Mouse (Mus musculus): ENCODE measurements around the gene Hs2st1. TPM values are rescaled to one million over a fixed set of nuclear protein-coding genes. Genes with fewer than 3 reads are reported as not detected.

Hs2st1 gene
- 10 to 100 TPM in 1 of 2 experiments, 1 to 10 TPM in 1; 9.0 to 10.9 TPM for polyA plus RNA-seq (2017; shearing (Covaris generic))

GRCm38 (mm10) chr3:144570047-144570815 is at the start of gene Hs2st1, which contains the start of gene Selenof:
Hs2st1 (minus strand) TSS chr3:144570181.
Selenof (plus strand) TSS chr3:144570304.

Other genes starting within 250 kb of the Hs2st1 start
- gene Selenof, start 123 bp upstream of the Hs2st1 start, polyA plus RNA-seq (2017; shearing (Covaris generic)), result 100 to 1,000 TPM; 381 to 410 TPM
- gene Sh3glb1, start 150.2 kb upstream of the Hs2st1 start, polyA plus RNA-seq (2017; shearing (Covaris generic)), result 100 to 1,000 TPM; 191 to 196 TPM
- not detected for gene Clca3a1, start 190.8 kb upstream of the Hs2st1 start, polyA plus RNA-seq (2017; shearing (Covaris generic))
- under 1 TPM in 1 of 2 experiments, not detected in 1; 0.15 TPM for gene Clca3a2, start 249.3 kb upstream of the Hs2st1 start, polyA plus RNA-seq (2017; shearing (Covaris generic))